Mouse (Mus musculus): ENCODE data around the gene Atp6v1e1.
"Not testable (repeated sequence)": the region's sequence is repeated elsewhere in the genome, so short reads cannot be mapped to it uniquely, and the experiment has no call there.

The Atp6v1e1 gene

DNA sequence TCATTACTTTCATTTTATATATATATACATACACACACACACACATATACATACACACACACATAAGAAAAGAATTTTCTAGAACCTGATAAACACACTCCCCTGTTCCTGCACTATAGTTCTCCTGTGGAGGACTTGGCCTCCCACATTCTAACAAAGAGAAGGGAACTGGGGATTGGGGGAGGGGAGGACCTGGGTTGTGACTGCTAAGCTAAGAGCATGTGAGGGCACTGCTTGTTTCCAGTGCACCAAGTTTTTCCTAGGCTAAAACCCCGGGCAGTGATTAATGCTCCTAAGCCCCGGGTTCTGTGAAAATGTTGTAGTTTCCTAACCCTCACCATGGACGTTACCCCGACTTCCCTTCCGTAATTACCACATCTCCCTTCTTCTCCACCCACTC, 2.4 kb downstream of the Atp6v1e1 start:
- DNase-seq (ENCODE audit: low spot score): no peak

GRCm38 (mm10) chr6:120819294-120819693, 3.3 kb downstream of the Atp6v1e1 start:
- DNase-seq (ENCODE audit: low spot score): no peak

DNA sequence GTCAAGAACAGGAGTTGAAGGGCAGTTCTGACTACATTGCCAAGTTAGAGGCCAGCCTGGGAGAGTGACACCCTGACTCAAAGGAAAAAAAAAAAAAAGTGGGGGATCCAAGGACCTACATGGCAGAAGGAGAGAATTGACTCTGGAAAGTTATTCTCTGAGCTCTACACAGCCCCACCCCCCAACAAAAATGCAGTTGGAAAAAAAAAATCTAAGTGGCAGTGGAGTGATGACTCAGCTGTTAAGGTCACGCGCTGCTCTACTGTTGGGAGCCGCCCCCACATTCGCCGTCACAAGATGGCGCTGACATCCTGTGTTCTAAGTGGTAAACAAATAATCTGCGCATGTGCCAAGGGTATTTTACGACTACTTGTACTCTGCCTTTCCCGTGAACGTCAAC, 10.6 kb downstream of the Atp6v1e1 start:
- not testable (repeated sequence) for DNase-seq (ENCODE audit: low spot score)

DNA sequence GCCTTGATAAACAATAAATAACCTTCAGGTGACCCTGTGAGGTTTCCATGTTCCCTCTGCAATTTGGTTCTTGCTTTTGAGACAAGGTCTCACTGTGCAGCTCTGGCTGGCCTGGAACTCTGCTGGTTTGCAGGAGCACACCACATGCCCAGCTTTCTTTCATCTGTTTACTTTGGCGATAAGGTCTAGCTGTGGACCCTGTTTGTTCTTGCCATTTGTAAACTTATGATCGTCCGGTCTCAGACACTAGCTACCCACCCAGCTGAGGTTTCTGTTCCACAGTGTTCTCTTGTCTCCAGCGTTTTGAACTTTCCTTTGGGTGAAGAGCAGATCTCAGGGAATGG, 14.9 kb downstream of the Atp6v1e1 start:
- no peak for DNase-seq (ENCODE audit: low spot score)

GRCm38 (mm10) chr6:120806999-120807737, 15.4 kb downstream of the Atp6v1e1 start:
- no peak for DNase-seq (ENCODE audit: low spot score)

- DNase-seq (ENCODE audit: low spot score): peak; percentile 58
Measured at GRCm38 (mm10) chr6:120799581-120800041, 23.0 kb downstream of the Atp6v1e1 start.

GRCm38 (mm10) chr6:120798905-120799304, 23.7 kb downstream of the Atp6v1e1 start:
- DNase-seq (ENCODE audit: low spot score): no peak

DNA sequence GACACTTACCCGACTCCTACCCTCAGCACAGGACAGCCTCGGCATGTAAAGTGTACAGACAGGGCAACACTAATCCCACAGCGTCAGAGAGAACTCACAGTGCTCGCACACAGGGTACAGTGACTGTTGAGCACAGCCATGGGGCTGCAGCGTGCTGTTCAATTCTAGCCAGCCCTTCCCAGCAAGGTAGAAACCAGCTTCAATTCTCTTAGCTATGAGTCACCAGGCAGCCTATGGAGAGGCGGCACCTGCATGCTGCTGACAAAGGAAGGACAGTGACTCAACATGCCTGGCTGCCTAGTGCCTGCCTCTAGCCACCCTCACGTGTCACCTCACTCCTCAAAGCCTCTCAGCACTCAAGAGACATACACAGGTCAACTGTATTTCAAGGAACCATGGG, 24.6 kb downstream of the Atp6v1e1 start:
- no peak for DNase-seq (ENCODE audit: low spot score)

DNA sequence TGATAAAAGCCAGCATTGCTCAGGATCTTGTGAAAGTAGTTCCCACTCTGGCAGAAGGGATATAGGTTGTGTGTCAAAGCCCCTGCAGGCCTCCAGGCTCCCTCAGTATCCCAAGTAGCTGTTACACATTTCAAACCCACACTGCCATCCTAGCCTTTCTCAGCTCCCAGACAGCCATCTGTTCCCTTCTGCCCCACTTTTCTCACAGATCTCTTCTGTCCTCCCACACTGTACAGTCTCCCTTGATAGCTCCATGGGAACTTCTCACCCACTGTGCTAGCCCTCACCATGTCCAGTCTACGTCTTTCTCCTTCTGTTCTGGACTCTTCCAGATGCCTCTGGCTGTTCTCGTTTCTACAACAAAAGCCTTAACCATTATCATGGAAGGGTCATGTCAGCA, 26.5 kb downstream of the Atp6v1e1 start:
- no peak for DNase-seq (ENCODE audit: low spot score)

DNA sequence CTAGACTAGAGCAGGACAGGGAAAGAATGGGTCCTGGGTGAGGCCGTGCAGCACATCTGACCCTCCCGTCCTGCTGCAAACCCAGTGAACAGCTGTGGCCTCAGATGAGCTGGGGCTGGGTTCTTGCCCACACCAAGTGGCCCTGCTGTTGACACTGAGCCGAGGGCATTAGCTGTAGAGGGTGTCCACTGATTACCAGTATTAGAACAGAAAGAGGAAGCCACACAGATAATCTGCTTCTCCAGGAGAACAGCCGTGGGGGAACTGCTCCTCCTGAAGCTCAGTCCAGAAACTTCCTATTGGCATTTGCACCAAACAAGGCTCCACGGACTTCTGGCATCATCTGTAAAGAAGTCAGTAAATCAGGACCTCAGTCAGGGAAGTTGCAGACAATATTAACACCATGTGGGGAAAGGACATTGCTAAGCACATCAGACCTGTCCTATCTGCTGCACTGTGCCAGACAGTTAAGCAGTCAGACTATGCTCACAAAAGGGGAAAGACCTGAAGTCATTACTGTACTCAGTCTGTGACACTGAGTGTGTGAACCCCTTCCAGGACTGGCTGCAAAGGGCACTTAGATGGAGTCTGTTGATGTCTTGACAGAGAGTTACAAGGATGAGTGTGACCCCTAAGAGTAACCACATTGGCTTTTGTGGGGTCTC, 27.0 kb downstream of the Atp6v1e1 start:
- DNase-seq (ENCODE audit: low spot score): no peak

GRCm38 (mm10) chr6:120792947-120793346, 29.6 kb downstream of the Atp6v1e1 start:
- no peak for DNase-seq (ENCODE audit: low spot score)

GRCm38 (mm10) chr6:120790717-120791116, 31.9 kb downstream of the Atp6v1e1 start:
- no peak for DNase-seq (ENCODE audit: low spot score)

- DNase-seq (ENCODE audit: low spot score): no peak
Measured at GRCm38 (mm10) chr6:120790153-120790552, 32.4 kb downstream of the Atp6v1e1 start.

- no peak for DNase-seq (ENCODE audit: low spot score)
Measured at GRCm38 (mm10) chr6:120788904-120789303, 33.7 kb downstream of the Atp6v1e1 start.

DNA sequence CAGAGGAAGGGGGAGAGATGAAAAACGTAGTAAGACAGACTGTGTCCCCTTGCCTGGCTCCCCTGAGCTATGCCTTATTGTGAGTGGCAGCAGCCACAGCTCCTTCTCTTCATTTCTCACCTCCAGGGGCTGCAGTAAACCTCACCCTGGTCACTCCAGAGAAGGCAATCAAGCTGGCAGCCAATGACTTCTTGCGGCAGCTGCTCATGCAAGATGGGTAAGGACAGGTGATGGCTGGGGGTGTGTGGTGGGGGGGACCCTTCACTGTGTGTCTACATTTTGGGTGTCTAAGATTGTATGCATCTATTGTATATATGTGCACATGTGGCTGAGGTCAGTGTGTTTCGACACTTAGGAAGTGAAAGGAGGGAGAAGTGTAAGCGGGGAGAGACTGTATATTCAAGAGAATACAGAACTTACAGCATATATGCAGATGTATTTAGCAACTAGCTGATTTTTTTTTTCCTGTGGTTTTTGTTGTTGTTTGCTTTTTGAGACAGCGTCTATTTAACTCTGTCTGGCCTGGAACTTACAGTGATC, 34.5 kb downstream of the Atp6v1e1 start:
- DNase-seq (ENCODE audit: low spot score): no peak

- DNase-seq (ENCODE audit: low spot score): no peak
Measured at GRCm38 (mm10) chr6:120784351-120784750, 38.2 kb downstream of the Atp6v1e1 start.

DNA sequence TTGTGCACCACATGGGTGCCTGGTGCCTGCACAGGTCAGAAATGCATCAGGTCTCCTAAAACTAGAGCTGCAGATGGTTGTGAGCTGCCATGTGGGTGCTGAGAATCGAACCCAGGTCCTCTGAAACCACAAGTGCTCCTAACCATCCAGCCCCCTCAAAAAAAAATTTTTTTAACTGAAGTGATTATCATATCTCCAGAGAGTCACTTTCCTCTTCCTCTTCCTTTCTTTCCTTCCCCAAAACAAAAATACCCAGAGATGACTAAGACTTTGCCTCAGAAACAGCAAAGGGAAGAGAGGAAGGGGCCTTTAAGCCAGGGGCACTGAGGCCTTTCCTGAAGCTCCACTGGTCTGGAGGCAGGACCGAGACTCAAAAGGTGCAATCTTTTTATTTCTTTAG, 39.6 kb downstream of the Atp6v1e1 start:
- no peak for DNase-seq (ENCODE audit: low spot score)

GRCm38 (mm10) chr6:120778226-120778625, 44.4 kb downstream of the Atp6v1e1 start:
- DNase-seq (ENCODE audit: low spot score): no peak

DNA sequence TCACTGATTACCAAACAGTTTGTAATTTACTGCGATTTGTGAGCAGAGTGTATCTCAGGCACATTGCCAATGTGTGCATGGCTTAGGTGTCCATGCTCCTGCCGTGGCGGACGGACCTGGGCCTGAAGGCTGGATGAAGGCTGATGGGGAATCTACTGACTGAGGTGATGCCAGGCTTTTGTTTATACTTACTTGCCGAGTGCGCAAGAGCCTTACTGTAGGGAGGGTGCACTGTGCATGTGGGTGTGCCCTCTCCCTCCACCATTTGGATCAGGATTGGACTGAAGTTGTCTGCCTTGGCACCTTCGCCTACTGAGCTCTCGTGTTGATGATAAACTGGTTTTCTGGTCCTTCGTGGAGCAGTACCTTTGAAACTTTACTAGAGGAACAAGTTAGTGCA, 45.1 kb downstream of the Atp6v1e1 start:
- no peak for DNase-seq (ENCODE audit: low spot score)

DNA sequence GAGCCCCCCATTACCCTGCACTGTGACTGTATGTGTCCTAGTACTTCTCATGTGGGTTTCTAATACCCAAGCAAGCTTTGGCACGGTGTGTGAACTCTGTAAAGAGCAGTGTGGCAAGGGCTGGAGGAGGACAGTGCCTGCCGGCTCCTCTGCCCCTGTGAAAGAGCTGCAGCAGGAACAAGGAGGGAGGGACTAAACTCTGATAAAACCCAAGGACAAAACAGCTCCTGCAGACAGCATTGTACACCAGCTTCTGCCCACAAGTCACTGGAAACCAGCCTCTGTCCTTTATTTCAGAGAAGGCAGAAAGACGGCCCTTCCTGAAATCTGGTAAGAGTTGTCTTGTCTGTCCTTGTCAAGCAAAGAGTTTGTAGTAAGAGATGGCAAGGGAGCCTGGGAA, 46.3 kb downstream of the Atp6v1e1 start:
- DNase-seq (ENCODE audit: low spot score): no peak

DNA sequence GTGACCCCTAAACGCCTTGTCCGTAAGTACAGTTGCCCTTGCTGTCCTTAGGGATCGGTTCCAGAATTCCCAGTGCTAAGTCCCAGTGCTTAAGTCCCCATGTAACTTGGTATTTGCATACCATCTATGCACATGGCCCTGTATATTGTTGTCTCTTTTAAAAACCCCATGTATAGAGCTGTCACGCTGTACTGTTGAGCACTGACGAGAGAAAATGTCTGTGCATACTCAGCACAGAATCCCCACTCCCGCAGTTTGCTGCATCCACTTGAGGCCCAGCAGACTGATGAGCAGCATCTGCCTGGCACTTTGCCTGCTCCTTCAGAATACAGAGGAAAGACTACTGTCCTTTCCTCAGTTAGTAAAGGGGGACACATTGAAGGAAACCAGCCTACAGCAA, 48.8 kb downstream of the Atp6v1e1 start:
- no peak for DNase-seq (ENCODE audit: low spot score)

DNA sequence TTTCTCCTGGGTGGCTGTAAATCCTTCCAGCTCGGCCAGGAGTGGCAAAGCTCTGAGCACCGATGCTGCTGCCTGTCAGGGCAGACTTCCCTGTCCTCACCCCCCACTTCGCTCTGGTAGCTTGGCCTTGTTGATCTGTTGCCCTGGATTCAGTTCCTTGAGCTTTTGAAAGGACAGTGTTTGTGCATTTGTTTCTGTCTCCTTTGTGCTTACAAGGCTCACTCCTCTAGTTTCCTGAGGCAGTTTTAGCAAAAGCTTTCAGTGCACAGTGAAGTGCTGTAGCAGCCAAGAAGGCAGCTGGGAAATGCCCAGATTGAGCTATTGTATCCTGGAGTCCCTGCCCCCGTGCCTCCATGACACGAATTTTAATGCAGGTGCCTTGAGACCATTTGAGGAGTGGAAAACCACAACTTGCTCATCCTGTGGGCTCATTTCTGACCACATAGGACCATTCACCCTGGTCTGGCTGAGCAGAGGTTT, 49.4 kb downstream of the Atp6v1e1 start, which contains the start of gene Slc25a18:
Slc25a18 (plus strand) TSS at position 430 of the 480 bp plus-strand sequence.
- DNase-seq (ENCODE audit: low spot score): no peak

- DNase-seq (ENCODE audit: low spot score): no peak
Measured at GRCm38 (mm10) chr6:120772025-120772424, 50.6 kb downstream of the Atp6v1e1 start.

Data from T-cell, adult 2 months (primary cell).